Mouse (Mus musculus) frontal cortex, postnatal 10 days (tissue): ENCODE measurements at regions not wholly inside any gene's neighbourhood (a gene's known extent, or its start where the extent isn't known, plus 50 kb on each side); places are given as distances from the start of the nearest gene placed in this dataset.

Source experiments
- DNase-seq, 2 experiments: peaks; one replicate each; pipeline ENCODE4 v3.0.0; 2022; ENCODE audit warnings: low spot score in 2 of 2, mixed read lengths in 1 of 2

- no peak for DNase-seq
Measured at GRCm38 (mm10) chr4:152637088-152637487, 159.4 kb upstream of the Kcnab2 start.

- no peak for DNase-seq
Measured at GRCm38 (mm10) chr4:152633896-152634295, 156.2 kb upstream of the Kcnab2 start.

- no peak for DNase-seq
Measured at GRCm38 (mm10) chr4:152628111-152628510, 150.4 kb upstream of the Kcnab2 start.

- peak; percentile 75 to 79 for DNase-seq
Measured at GRCm38 (mm10) chr4:152625032-152626003, 147.6 kb upstream of the Kcnab2 start.

- DNase-seq = peak in 1 of 2 experiments; percentile 45
Measured at GRCm38 (mm10) chr4:152622022-152622777, 144.5 kb upstream of the Kcnab2 start.

GRCm38 (mm10) chr4:152617636-152618035, 140.0 kb upstream of the Kcnab2 start:
- DNase-seq = no peak

- no peak for DNase-seq
Measured at GRCm38 (mm10) chr4:152615155-152615554, 137.5 kb upstream of the Kcnab2 start.

- DNase-seq = peak in 1 of 2 experiments; percentile 51
Measured at GRCm38 (mm10) chr4:152614356-152615100, 136.9 kb upstream of the Kcnab2 start.
